Mouse (Mus musculus) stomach, embryonic 15.5 days (tissue): ENCODE measurements at regions not wholly inside any gene's neighbourhood (a gene's known extent, or its start where the extent isn't known, plus 50 kb on each side); places are given as distances from the start of the nearest gene placed in this dataset.

Source experiments
- ATAC-seq: fragments of 200-750 bp; cut with Nextera tagmentation; 2 replicates; pipeline ENCODE4 v1.8.0; 2017; ENCODE audit warnings: low read depth, moderate number of reproducible peaks, moderate TSS enrichment; ENCODE audit not compliant: insufficient read depth, low FRiP score
- H3K27ac ChIP-seq: fragments of 300-500 bp; sonication (generic); 2 replicates; pipeline ENCODE4 v1.5.1; 2015; ENCODE audit warnings: mild to moderate bottlenecking, inconsistent platforms
- H3K27me3 ChIP-seq: fragments of 300-500 bp; sonication (generic); replicated peaks from 2 replicates; pipeline ENCODE4 v1.6.1; 2015; ENCODE audit warnings: inconsistent platforms
- H3K36me3 ChIP-seq: fragments of 300-500 bp; sonication (generic); 2 replicates; pipeline ENCODE4 v1.6.1; 2015; ENCODE audit warnings: inconsistent platforms
- H3K4me1 ChIP-seq: fragments of 300-500 bp; sonication (generic); 2 replicates; pipeline ENCODE4 v1.6.1; 2015; ENCODE audit warnings: inconsistent platforms
- H3K4me2 ChIP-seq: fragments of 300-500 bp; sonication (generic); 2 replicates; pipeline ENCODE4 v1.6.1; 2015; ENCODE audit warnings: mild to moderate bottlenecking, inconsistent platforms
- H3K4me3 ChIP-seq: fragments of 300-500 bp; sonication (generic); replicated peaks from 2 replicates; pipeline ENCODE4 v1.5.1; 2015; ENCODE audit warnings: inconsistent platforms
- H3K9ac ChIP-seq: fragments of 300-500 bp; sonication (generic); 2 replicates; pipeline ENCODE4 v1.6.1; 2015; ENCODE audit warnings: inconsistent platforms
- H3K9me3 ChIP-seq: fragments of 300-500 bp; sonication (generic); 2 replicates; pipeline ENCODE4 v1.6.1; 2016; ENCODE audit warnings: inconsistent platforms
- WGBS: fragments of 180-500 bp; shearing (Covaris S2); methylation state at CpG from one replicate; pipeline ENCODE4 v1.1.7; 2015; 5-methylcytosine and 5-hydroxymethylcytosine counted together

- no peak; the same call in 1 of the 2 replicates for ATAC-seq
- WGBS, result 26% methylated on average over 9 of the region's 9 CpGs
- H3K36me3 ChIP-seq, result no peaks in the 10 kb centered on the region
- H3K4me1 ChIP-seq, result 0 out of 2 replicates have a peak, but pooled peaks cover 3% of the 10 kb centered on the region
- no peaks in the 10 kb centered on the region for H3K9me3 ChIP-seq
- H3K27ac ChIP-seq, result no peak overlapping the region
- H3K27me3 ChIP-seq, result no peaks in the 10 kb centered on the region
- no peak overlapping the region for H3K4me3 ChIP-seq
- H3K9ac ChIP-seq, result no peak overlapping the region
- no peak overlapping the region for H3K4me2 ChIP-seq
Measured at GRCm38 (mm10) chr19:26051478-26052215, 379.4 kb downstream of the Dmrt2 start.

- Histone ChIP-seq H3K27ac (no peak overlapping the region), H3K27me3 (no peaks in the 10 kb centered on the region), H3K4me2 (no peak overlapping the region), H3K9me3 (no peaks in the 10 kb centered on the region), H3K9ac (no peak overlapping the region), H3K4me1 (no peaks in the 10 kb centered on the region), H3K4me3 (no peak overlapping the region), H3K36me3 (no peaks in the 10 kb centered on the region)
- no peak for ATAC-seq
- WGBS, result 74% methylated on average over 2 of the region's 2 CpGs
Measured at GRCm38 (mm10) chr19:26059668-26060067, 387.5 kb downstream of the Dmrt2 start.

GRCm38 (mm10) chr19:26068553-26068952, 396.3 kb downstream of the Dmrt2 start:
- ATAC-seq, result no peak
- H3K9ac ChIP-seq, result no peak overlapping the region
- no peak overlapping the region for H3K27ac ChIP-seq
- H3K9me3 ChIP-seq, result no peaks in the 10 kb centered on the region
- H3K4me1 ChIP-seq, result no peaks in the 10 kb centered on the region
- H3K36me3 ChIP-seq, result no peaks in the 10 kb centered on the region
- no peak overlapping the region for H3K4me2 ChIP-seq
- no peak overlapping the region for H3K4me3 ChIP-seq
- no peaks in the 10 kb centered on the region for H3K27me3 ChIP-seq
- 54% methylated on average over 2 of the region's 2 CpGs for WGBS

GRCm38 (mm10) chr19:26069908-26070307, 397.7 kb downstream of the Dmrt2 start:
- Histone ChIP-seq H3K9me3 (no peaks in the 10 kb centered on the region), H3K27ac (no peak overlapping the region), H3K4me1 (no peaks in the 10 kb centered on the region), H3K27me3 (no peaks in the 10 kb centered on the region), H3K4me3 (no peak overlapping the region), H3K9ac (no peak overlapping the region), H3K4me2 (no peak overlapping the region), H3K36me3 (no peaks in the 10 kb centered on the region)
- no peak for ATAC-seq
- 85% methylated on average over 3 of the region's 3 CpGs for WGBS

GRCm38 (mm10) chr19:26088318-26088717, 416.1 kb downstream of the Dmrt2 start:
- no peak overlapping the region for H3K4me3 ChIP-seq
- no peaks in the 10 kb centered on the region for H3K36me3 ChIP-seq
- no peak overlapping the region for H3K4me2 ChIP-seq
- H3K27ac ChIP-seq, result no peak overlapping the region
- ATAC-seq, result no peak
- H3K4me1 ChIP-seq, result no peaks in the 10 kb centered on the region
- H3K9me3 ChIP-seq, result no peaks in the 10 kb centered on the region
- 71% methylated on average over 3 of the region's 3 CpGs for WGBS
- H3K27me3 ChIP-seq, result no peaks in the 10 kb centered on the region
- H3K9ac ChIP-seq, result no peak overlapping the region

GRCm38 (mm10) chr19:26091386-26091785, 419.2 kb downstream of the Dmrt2 start:
- Histone ChIP-seq H3K4me3 (no peak overlapping the region), H3K27ac (no peak overlapping the region), H3K36me3 (no peaks in the 10 kb centered on the region), H3K27me3 (no peaks in the 10 kb centered on the region), H3K9ac (no peak overlapping the region), H3K4me1 (no peaks in the 10 kb centered on the region), H3K4me2 (no peak overlapping the region), H3K9me3 (no peaks in the 10 kb centered on the region)
- WGBS, result 63% methylated on average over 8 of the region's 8 CpGs
- ATAC-seq, result no peak

- Histone ChIP-seq H3K27ac (no peak overlapping the region), H3K27me3 (no peaks in the 10 kb centered on the region), H3K9ac (no peak overlapping the region), H3K4me3 (no peak overlapping the region), H3K4me1 (no peaks in the 10 kb centered on the region), H3K9me3 (no peaks in the 10 kb centered on the region), H3K4me2 (no peak overlapping the region), H3K36me3 (no peaks in the 10 kb centered on the region)
- WGBS, result 86% methylated on average over 1 of the region's 1 CpGs
- ATAC-seq, result no peak
Measured at GRCm38 (mm10) chr19:26093844-26094243, 421.6 kb downstream of the Dmrt2 start.

GRCm38 (mm10) chr19:26114326-26114725, 442.1 kb downstream of the Dmrt2 start:
- ATAC-seq, result no peak
- Histone ChIP-seq H3K27me3 (no peaks in the 10 kb centered on the region), H3K27ac (no peak overlapping the region), H3K36me3 (no peaks in the 10 kb centered on the region), H3K4me2 (no peak overlapping the region), H3K4me3 (no peak overlapping the region), H3K9ac (no peak overlapping the region), H3K4me1 (no peaks in the 10 kb centered on the region), H3K9me3 (no peaks in the 10 kb centered on the region)
- WGBS, result 80% methylated on average over 6 of the region's 6 CpGs

GRCm38 (mm10) chr19:26128423-26128822, 456.2 kb downstream of the Dmrt2 start:
- no peak overlapping the region for H3K4me2 ChIP-seq
- 67% methylated on average over 2 of the region's 2 CpGs for WGBS
- no peak overlapping the region for H3K4me3 ChIP-seq
- H3K27ac ChIP-seq, result no peak overlapping the region
- H3K9ac ChIP-seq, result no peak overlapping the region
- no peaks in the 10 kb centered on the region for H3K4me1 ChIP-seq
- no peak for ATAC-seq
- no peaks in the 10 kb centered on the region for H3K36me3 ChIP-seq
- no peaks in the 10 kb centered on the region for H3K27me3 ChIP-seq
- H3K9me3 ChIP-seq, result no peaks in the 10 kb centered on the region

GRCm38 (mm10) chr19:26134385-26134784, 462.2 kb downstream of the Dmrt2 start:
- no peaks in the 10 kb centered on the region for H3K9me3 ChIP-seq
- H3K4me1 ChIP-seq, result no peaks in the 10 kb centered on the region
- H3K9ac ChIP-seq, result no peak overlapping the region
- 78% methylated on average over 4 of the region's 4 CpGs for WGBS
- no peak overlapping the region for H3K4me3 ChIP-seq
- H3K4me2 ChIP-seq, result no peak overlapping the region
- H3K27me3 ChIP-seq, result no peaks in the 10 kb centered on the region
- no peaks in the 10 kb centered on the region for H3K36me3 ChIP-seq
- no peak overlapping the region for H3K27ac ChIP-seq
- no peak for ATAC-seq

GRCm38 (mm10) chr19:26135398-26136104, 463.3 kb downstream of the Dmrt2 start:
- H3K4me2 ChIP-seq, result no peak overlapping the region
- H3K27ac ChIP-seq, result no peak overlapping the region
- H3K27me3 ChIP-seq, result no peaks in the 10 kb centered on the region
- WGBS, result 21% methylated on average over 2 of the region's 2 CpGs
- no peaks in the 10 kb centered on the region for H3K9me3 ChIP-seq
- no peaks in the 10 kb centered on the region for H3K36me3 ChIP-seq
- ATAC-seq, result no peak
- H3K4me1 ChIP-seq, result no peaks in the 10 kb centered on the region
- H3K9ac ChIP-seq, result no peak overlapping the region
- no peak overlapping the region for H3K4me3 ChIP-seq

GRCm38 (mm10) chr19:26140647-26141046, 464.2 kb upstream of the Smarca2 start:
- no peaks in the 10 kb centered on the region for H3K4me1 ChIP-seq
- H3K4me3 ChIP-seq, result no peak overlapping the region
- no peak overlapping the region for H3K4me2 ChIP-seq
- H3K36me3 ChIP-seq, result no peaks in the 10 kb centered on the region
- no peaks in the 10 kb centered on the region for H3K9me3 ChIP-seq
- no peaks in the 10 kb centered on the region for H3K27me3 ChIP-seq
- H3K9ac ChIP-seq, result no peak overlapping the region
- peak; percentile 58; the same call in 1 of the 2 replicates for ATAC-seq
- H3K27ac ChIP-seq, result no peak overlapping the region
- WGBS, result 38% methylated on average over 2 of the region's 2 CpGs
